Mouse (Mus musculus) intestine, postnatal 0 days (tissue): Measurements from ENCODE around the gene Ccin. TPM values are rescaled to one million over a fixed set of nuclear protein-coding genes. Genes with fewer than 3 reads are reported as not detected.
A peak's percentile ranks its signal among the peaks of the same experiment; 100 is the strongest.

ENCODE experiments used
- ATAC-seq: fragments of 200-750 bp; cut with Nextera tagmentation; 2 replicates; pipeline ENCODE4 v1.8.0; 2017; ENCODE audit warnings: mild to moderate bottlenecking, moderate TSS enrichment, moderate library complexity
- H3K27ac ChIP-seq: fragments of 300-500 bp; sonication (generic); 2 replicates; pipeline ENCODE4 v1.5.1; 2014; ENCODE audit warnings: mild to moderate bottlenecking, low read depth, low read length, moderate library complexity
- H3K27me3 ChIP-seq: fragments of 300-500 bp; sonication (generic); replicated peaks from 2 replicates; pipeline ENCODE4 v1.6.1; 2014; ENCODE audit warnings: low read length, mixed read lengths; ENCODE audit not compliant: control insufficient read depth, insufficient read depth
- H3K36me3 ChIP-seq: fragments of 300-500 bp; sonication (generic); 2 replicates; pipeline ENCODE4 v1.6.1; 2014; ENCODE audit warnings: mild to moderate bottlenecking, moderate library complexity; ENCODE audit not compliant: control insufficient read depth, insufficient read depth
- H3K4me1 ChIP-seq: fragments of 300-500 bp; sonication (generic); replicated peaks from 2 replicates; pipeline ENCODE4 v1.6.1; 2014; ENCODE audit warnings: antibody characterized with exemption, low read length, mixed read lengths; ENCODE audit not compliant: control insufficient read depth, insufficient read depth
- H3K4me2 ChIP-seq: fragments of 300-500 bp; sonication (generic); replicated peaks from 2 replicates; pipeline ENCODE4 v1.6.1; 2014; ENCODE audit warnings: low read depth, mild to moderate bottlenecking, moderate library complexity
- H3K4me3 ChIP-seq: fragments of 300-500 bp; sonication (generic); 2 replicates; pipeline ENCODE4 v1.5.1; 2014; ENCODE audit warnings: low read depth, low read length
- H3K9ac ChIP-seq: fragments of 300-500 bp; sonication (generic); 2 replicates; pipeline ENCODE4 v1.6.1; 2014; ENCODE audit warnings: mild to moderate bottlenecking, low read depth, low read length
- H3K9me3 ChIP-seq: fragments of 300-500 bp; sonication (generic); 2 replicates; pipeline ENCODE4 v1.6.1; 2016; ENCODE audit warnings: mixed run types; ENCODE audit not compliant: control insufficient read depth
- CTCF ChIP-seq: sonication (generic); IDR thresholded peaks from 2 replicates; pipeline ENCODE4 v1.5.1; 2016; ENCODE audit warnings: low read depth, mild to moderate bottlenecking, control low read depth, antibody characterized with exemption, moderate library complexity
- WGBS: fragments of 180-500 bp; shearing (Covaris S2); extraction: QIAGEN DNeasy Blood & Tissue Kit; methylation state at CpG from one replicate; pipeline ENCODE4 v1.1.7; 2014; 5-methylcytosine and 5-hydroxymethylcytosine counted together
- polyA plus RNA-seq: library from polyadenylated mRNA; unstranded; fragments of >200 nt; fragmentation: Nextera tagmentation; extraction: Ambion mirVana; gene quantifications from 2 replicates; pipeline ENCODE4 v1.2.1, GENCODE M21; 2015

The Ccin gene
- polyA plus RNA-seq, 1 experiment from 2014 or later: not detected

DNA sequence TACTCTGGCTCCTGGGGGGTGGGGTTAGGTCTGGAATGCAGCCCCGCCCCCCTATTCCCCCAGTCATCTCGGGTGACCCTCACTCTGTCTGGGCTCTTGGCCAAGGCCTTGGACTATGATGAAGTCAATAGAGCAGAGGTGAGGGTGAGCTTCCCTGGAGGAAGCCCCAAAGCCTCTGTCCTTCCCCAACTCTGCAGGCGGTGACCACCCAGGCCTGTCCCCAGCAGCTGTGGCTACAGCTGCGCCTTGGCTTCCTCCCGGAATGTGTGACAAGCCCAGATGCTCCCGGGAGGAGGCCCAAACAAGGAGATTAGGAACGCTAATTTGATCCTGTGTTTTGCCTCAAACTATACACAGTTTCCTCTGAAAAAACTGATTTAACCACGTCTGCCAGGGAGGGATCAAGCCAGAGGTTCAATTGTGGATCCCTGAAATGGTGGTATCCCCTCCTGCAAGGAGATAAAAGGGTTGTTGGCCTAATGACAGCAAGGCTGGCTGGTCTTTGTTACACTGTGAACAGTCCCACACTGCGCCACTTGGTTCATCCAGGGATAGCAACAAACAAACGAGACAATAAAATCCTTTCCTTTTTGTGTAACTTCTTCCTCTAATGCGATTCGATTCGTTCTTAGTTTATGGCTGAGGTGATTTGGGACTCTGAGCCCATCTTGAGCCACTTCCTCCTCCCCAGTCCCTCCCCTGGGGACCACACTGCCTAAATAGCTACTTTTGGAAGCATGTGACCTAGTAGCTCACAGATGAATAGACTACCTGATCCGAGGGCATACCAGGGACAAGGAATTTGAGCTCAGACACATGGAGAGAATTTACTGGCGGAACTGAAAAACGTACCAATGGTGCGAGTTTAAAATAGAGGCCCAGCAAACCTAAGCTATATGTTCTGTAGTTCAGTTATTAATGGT is 4.5 kb upstream of the Ccin start:
- no peaks in the 10 kb centered on the region for H3K27me3 ChIP-seq
- no peak for ATAC-seq
- H3K4me1 ChIP-seq: peaks cover under 1% of the 10 kb centered on the region; the same call in 1 of the 2 replicates
- H3K4me3 ChIP-seq: no peak overlapping the region
- peak; percentile 24; the same call in 1 of the 2 replicates for TF ChIP-seq CTCF
- 50% methylated on average over 17 of the region's 17 CpGs for WGBS
- no peak overlapping the region for H3K4me2 ChIP-seq
- no peak overlapping the region for H3K9ac ChIP-seq
- no peaks in the 10 kb centered on the region for H3K36me3 ChIP-seq
- peak overlapping the region; percentile 21 for H3K27ac ChIP-seq
- H3K9me3 ChIP-seq: no peaks in the 10 kb centered on the region

DNA sequence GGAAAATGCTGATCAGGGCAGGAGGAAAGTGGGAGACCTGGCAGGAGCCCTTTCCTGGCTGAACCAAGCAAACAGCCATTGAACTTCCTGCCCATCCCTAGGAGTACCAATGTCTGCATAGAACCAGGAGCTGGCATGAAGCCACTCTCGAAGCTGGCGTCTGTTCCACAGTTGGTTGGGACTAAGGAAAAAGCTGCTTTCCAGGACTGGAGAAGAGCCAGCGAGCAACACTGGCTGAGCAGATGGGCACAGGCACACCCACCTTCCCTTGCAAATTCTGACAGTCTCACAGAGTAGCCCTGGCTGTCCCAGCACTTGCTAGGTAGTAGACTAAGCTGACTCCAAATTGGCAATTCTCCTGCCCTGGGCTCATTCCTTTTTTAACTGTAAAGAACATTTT is 3.5 kb upstream of the Ccin start:
- H3K4me1 ChIP-seq: no peaks in the 10 kb centered on the region; the same call in 1 of the 2 replicates
- no peak for ATAC-seq
- H3K4me3 ChIP-seq: no peak overlapping the region
- 77% methylated on average over 3 of the region's 3 CpGs for WGBS
- no peak overlapping the region for H3K4me2 ChIP-seq
- H3K9me3 ChIP-seq: no peaks in the 10 kb centered on the region
- no peak overlapping the region for H3K9ac ChIP-seq
- no peaks in the 10 kb centered on the region for H3K27me3 ChIP-seq
- no peak overlapping the region for H3K27ac ChIP-seq
- no peak for TF ChIP-seq CTCF
- no peaks in the 10 kb centered on the region for H3K36me3 ChIP-seq

DNA sequence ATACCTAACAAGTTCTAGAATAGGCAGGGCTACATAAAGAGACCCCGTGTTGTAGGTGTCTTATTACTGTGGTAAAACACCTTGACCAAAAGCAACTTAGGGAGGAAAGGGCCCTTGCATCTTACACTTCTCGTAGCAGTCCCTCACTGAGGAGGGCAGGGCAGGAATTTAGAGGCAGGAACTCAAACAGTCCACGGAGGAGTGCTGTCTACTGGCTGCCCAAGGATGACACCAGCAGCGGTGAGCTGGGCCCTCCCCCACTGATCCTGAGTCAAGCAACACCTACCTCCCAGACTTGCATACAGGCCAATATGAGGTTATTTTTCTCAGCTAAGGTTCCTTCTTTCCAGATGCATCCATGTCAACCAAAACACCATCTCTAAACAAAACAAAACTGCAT is 3.0 kb upstream of the Ccin start:
- no peak overlapping the region for H3K27ac ChIP-seq
- no peak overlapping the region for H3K4me3 ChIP-seq
- 86% methylated on average over 4 of the region's 4 CpGs for whole genome bisulfite sequencing
- no peak overlapping the region for H3K9ac ChIP-seq
- no peak for TF ChIP-seq CTCF
- H3K27me3 ChIP-seq: no peaks in the 10 kb centered on the region
- H3K9me3 ChIP-seq: no peaks in the 10 kb centered on the region
- ATAC-seq: no peak
- no peaks in the 10 kb centered on the region; the same call in 1 of the 2 replicates for H3K4me1 ChIP-seq
- no peaks in the 10 kb centered on the region for H3K36me3 ChIP-seq
- H3K4me2 ChIP-seq: no peak overlapping the region

DNA sequence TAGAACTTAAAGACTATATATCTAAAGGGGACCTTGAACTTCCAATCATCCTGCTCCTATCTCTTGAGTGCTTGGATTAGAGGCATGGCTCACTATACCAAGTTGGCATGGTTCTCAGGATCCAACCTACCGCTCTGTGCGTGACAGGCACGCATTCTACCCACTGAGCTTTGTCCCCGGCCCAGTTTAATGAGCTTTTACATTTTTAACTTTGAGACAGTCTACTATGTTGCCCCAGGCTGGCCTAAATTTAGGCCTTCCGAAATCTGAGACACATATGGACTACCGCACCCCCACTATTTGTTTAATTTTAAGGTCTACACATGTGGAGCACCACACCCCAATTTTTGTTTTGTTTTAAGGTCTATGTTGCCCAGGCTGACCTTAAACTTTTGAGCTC is 2.4 kb upstream of the Ccin start:
- no peaks in the 10 kb centered on the region; the same call in 1 of the 2 replicates for H3K4me1 ChIP-seq
- TF ChIP-seq CTCF: no peak
- no peaks in the 10 kb centered on the region for H3K27me3 ChIP-seq
- no peak overlapping the region for H3K9ac ChIP-seq
- no peak overlapping the region for H3K27ac ChIP-seq
- H3K9me3 ChIP-seq: no peaks in the 10 kb centered on the region
- no peak overlapping the region for H3K4me2 ChIP-seq
- WGBS: 91% methylated on average over 6 of the region's 6 CpGs
- no peaks in the 10 kb centered on the region for H3K36me3 ChIP-seq
- H3K4me3 ChIP-seq: no peak overlapping the region
- no peak for ATAC-seq

DNA sequence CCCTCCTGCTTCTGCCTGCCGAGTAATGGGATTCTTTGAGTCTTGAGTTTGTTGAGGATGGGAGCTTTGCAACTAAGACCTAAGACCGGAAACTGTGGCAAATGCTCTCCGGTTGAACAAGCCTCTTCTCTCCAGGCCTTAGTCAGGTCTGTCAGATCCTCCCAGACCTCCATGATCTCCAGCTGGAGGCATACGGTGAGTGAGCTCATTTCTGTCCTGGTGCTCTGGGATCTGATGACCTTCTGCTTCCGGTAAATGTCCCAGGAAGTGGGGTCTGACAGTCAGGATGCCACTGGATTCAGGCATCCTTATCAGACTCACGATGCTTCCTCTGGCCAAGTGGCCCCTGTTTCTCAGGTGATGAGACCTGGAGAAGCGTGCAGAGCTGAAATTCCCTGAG is 2.0 kb upstream of the Ccin start:
- Histone ChIP-seq H3K9me3 (no peaks in the 10 kb centered on the region), H3K27me3 (no peaks in the 10 kb centered on the region), H3K4me3 (no peak overlapping the region), H3K36me3 (no peaks in the 10 kb centered on the region), H3K4me1 (no peaks in the 10 kb centered on the region; the same call in 1 of the 2 replicates), H3K9ac (no peak overlapping the region), H3K27ac (no peak overlapping the region), H3K4me2 (no peak overlapping the region)
- ATAC-seq: no peak
- WGBS: 87% methylated on average over 7 of the region's 7 CpGs
- no peak for TF ChIP-seq CTCF

DNA sequence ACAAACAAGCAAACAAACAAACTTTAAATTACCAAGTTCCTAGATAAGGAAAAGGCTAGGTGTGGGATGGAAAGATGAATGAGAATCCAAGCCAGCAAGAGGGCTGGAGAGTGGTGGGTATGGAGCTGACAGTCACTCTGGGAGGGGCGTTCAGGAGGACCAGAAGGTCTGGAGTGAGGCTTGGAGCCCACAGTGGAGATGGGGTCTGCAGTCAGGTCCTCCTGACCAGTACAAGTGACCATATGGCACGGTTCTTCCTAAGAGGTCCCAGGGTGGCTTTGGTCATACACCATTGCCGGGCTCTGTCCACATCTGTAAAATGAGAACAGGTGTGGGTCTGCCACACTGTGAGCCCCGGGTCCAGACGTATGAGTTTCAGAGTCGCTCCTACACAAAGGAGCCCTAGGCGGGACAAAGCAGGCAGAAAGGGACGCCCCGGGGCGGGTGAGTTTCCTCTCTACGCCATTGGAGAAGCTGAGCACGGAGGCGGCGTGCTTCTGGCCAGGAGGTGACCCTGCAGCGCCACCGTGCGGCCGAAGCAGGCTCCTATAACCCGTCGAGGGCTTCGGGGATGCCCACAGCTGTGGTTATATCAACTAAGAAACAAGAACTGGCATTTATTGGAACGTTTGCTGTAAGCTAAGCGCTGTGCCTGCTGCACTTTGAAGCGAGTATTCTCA is 1.1 kb upstream of the Ccin start:
- H3K36me3 ChIP-seq: no peaks in the 10 kb centered on the region
- 2% methylated on average over 24 of the region's 24 CpGs for WGBS
- no peaks in the 10 kb centered on the region for H3K9me3 ChIP-seq
- H3K4me3 ChIP-seq: peak overlapping the region; percentile 29
- no peaks in the 10 kb centered on the region for H3K27me3 ChIP-seq
- ATAC-seq: peak; percentile 91
- no peaks in the 10 kb centered on the region; the same call in 1 of the 2 replicates for H3K4me1 ChIP-seq
- TF ChIP-seq CTCF: peak; percentile 98
- peak overlapping the region; percentile 63 for H3K4me2 ChIP-seq
- H3K27ac ChIP-seq: no peak overlapping the region
- H3K9ac ChIP-seq: no peak overlapping the region
